Mouse (Mus musculus): Measurements from ENCODE around the gene Pdcd4.

- TF ChIP-seq CTCF (IDR thresholded peaks at IDR 0.05) (no peak), EP300 (IDR thresholded peaks at IDR 0.05) (no peak)
These were observed 4.2 kb upstream of the Pdcd4 start for GRCm38 (mm10) chr19:53887822-53888221.

Data from lung, postnatal 0 days (tissue).